8 mouse cellular contexts compared by ENCODE assay signal in genomic region chr9:15627785-15628287, GRCm38 (mm10). TPM values are rescaled to one million over a fixed set of nuclear protein-coding genes. Genes with fewer than 3 reads are reported as not detected.
A peak's percentile ranks its signal among the peaks of the same experiment; 100 is the strongest.
DNase-seq lines count a peak whose midpoint lies in the region; ATAC-seq lines count a peak whose summit lies in the region.

Deup1 (minus strand) TSS chr9:15627933.

- no peak within 1 kb of the TSS for H3K27ac ChIP-seq in heart, embryonic 16.5 days (ENCODE audit: low read length)
- no peak within 1 kb of the TSS for H3K27ac ChIP-seq in liver, embryonic 15.5 days (replicated peaks)
- no peak within 1 kb of the TSS for H3K27ac ChIP-seq in neural tube, embryonic 14.5 days (ENCODE audit: low read depth, low read length)

- peak within 1 kb of the TSS; percentile 46 for H3K4me3 ChIP-seq in heart, embryonic 16.5 days (ENCODE audit: low read length)
- H3K4me3 ChIP-seq in liver, embryonic 15.5 days (replicated peaks): no peak within 1 kb of the TSS
- peak within 1 kb of the TSS; percentile 21; the same call in 1 of the 2 replicates for H3K4me3 ChIP-seq in neural tube, embryonic 14.5 days (ENCODE audit: low read depth, low read length)

- no peaks in the 10 kb centered on the region for H3K36me3 ChIP-seq in heart, embryonic 16.5 days (ENCODE audit: control insufficient read depth, insufficient read depth)
- no peaks in the 10 kb centered on the region for H3K36me3 ChIP-seq in liver, embryonic 15.5 days (replicated peaks)
- no peaks in the 10 kb centered on the region for H3K36me3 ChIP-seq in neural tube, embryonic 14.5 days (ENCODE audit: control insufficient read depth, insufficient read depth, low read length)

- peaks cover 3% of the 10 kb centered on the region for H3K27me3 ChIP-seq in heart, embryonic 16.5 days (ENCODE audit: control insufficient read depth, insufficient read depth, low read length)
- H3K27me3 ChIP-seq in liver, embryonic 15.5 days: peaks cover 8% of the 10 kb centered on the region
- H3K27me3 ChIP-seq in neural tube, embryonic 14.5 days (ENCODE audit: control insufficient read depth, insufficient read depth, low read length): no peaks in the 10 kb centered on the region

- 2% methylated on average over 28 of the region's 28 CpGs for WGBS in heart, embryonic 16.5 days
- 2% methylated on average over 28 of the region's 28 CpGs for WGBS in liver, embryonic 15.5 days (ENCODE audit: insufficient replicate concordance)
- 1% methylated on average over 28 of the region's 28 CpGs for WGBS in neural tube, embryonic 14.5 days

- peak within 1 kb of the TSS; percentile 33 for H3K9ac ChIP-seq in heart, embryonic 16.5 days (ENCODE audit: low read length)
- H3K9ac ChIP-seq in liver, embryonic 15.5 days: no peak within 1 kb of the TSS
- peak within 1 kb of the TSS; percentile 30; the same call in 1 of the 2 replicates for H3K9ac ChIP-seq in neural tube, embryonic 14.5 days (replicated peaks; ENCODE audit: low read depth, low read length)

- H3K4me1 ChIP-seq in heart, embryonic 16.5 days (ENCODE audit: control insufficient read depth, insufficient read depth, low read length): peaks cover 4% of the 10 kb centered on the region
- no peaks in the 10 kb centered on the region; the same call in 1 of the 2 replicates for H3K4me1 ChIP-seq in liver, embryonic 15.5 days (replicated peaks)
- H3K4me1 ChIP-seq in neural tube, embryonic 14.5 days (ENCODE audit: control insufficient read depth, insufficient read depth, low read length): no peaks in the 10 kb centered on the region; the same call in 1 of the 2 replicates

- ATAC-seq in frontal cortex, adult (ENCODE audit: low TSS enrichment): no peak
- ATAC-seq in heart, embryonic 16.5 days (replicated peaks; ENCODE audit: extremely low read depth, insufficient read depth, low FRiP score): peak; percentile 41; the same call in 1 of the 2 replicates
- no peak for ATAC-seq in liver, embryonic 15.5 days (ENCODE audit: insufficient read depth)
- ATAC-seq in neural tube, embryonic 14.5 days (ENCODE audit: low read depth): peak; percentile 92

- no peaks in the 10 kb centered on the region for H3K9me3 ChIP-seq in heart, embryonic 16.5 days (replicated peaks; ENCODE audit: control insufficient read depth, low read length)
- H3K9me3 ChIP-seq in liver, embryonic 15.5 days (replicated peaks): no peaks in the 10 kb centered on the region
- H3K9me3 ChIP-seq in neural tube, embryonic 14.5 days (ENCODE audit: control insufficient read depth, low read length): no peaks in the 10 kb centered on the region

- H3K4me2 ChIP-seq in heart, embryonic 16.5 days (ENCODE audit: low read depth, low read length): peak within 1 kb of the TSS; percentile 70
- peak within 1 kb of the TSS; percentile 42 for H3K4me2 ChIP-seq in liver, embryonic 15.5 days
- peak within 1 kb of the TSS; percentile 66 for H3K4me2 ChIP-seq in neural tube, embryonic 14.5 days (ENCODE audit: low read depth, low read length)

- DNase-seq in frontal cortex, postnatal 10 days (ENCODE audit: low spot score in 2 of 2): peak; percentile 7 to 54
- peak; percentile 85 for DNase-seq in embryo, embryonic 11 days
- DNase-seq in kidney, postnatal 10 days: peak; percentile 79
- no peak for DNase-seq in natural killer cell, adult 2 months (ENCODE audit: low spot score in 2 of 2)

RNA-seq across cellular contexts. Expression of gene Deup1, which starts in this region (rescaled TPM):
- polyA plus RNA-seq in heart, embryonic 16.5 days (2015; fragmentation: Nextera tagmentation; extraction: Ambion mirVana): 1.5 and 2.5 TPM in 2 replicates
- 0.14 and 0.15 TPM in 2 replicates for polyA plus RNA-seq in liver, embryonic 15.5 days (2015; fragmentation: Nextera tagmentation; extraction: Ambion mirVana)
- 0.17 and 0.50 TPM in 2 replicates for polyA plus RNA-seq in neural tube, embryonic 14.5 days (2014; fragmentation: Nextera tagmentation; extraction: Ambion mirVana)

Comparison
In these comparisons a context has a peak if more than half of its experiments do, and no peak if none do; other contexts are left out.
1. Peak in ATAC-seq, H3K4me3 ChIP-seq, H3K9ac ChIP-seq and H3K4me2 ChIP-seq in neural tube, embryonic 14.5 days; RNA of the gene not detected or under 1 TPM.
2. DNase-seq: peak in frontal cortex, postnatal 10 days (2 of 2), embryo, embryonic 11 days (single experiment) and kidney, postnatal 10 days (single experiment); none in natural killer cell, adult 2 months (0 of 2).
3. Peak in every context shown above with its lines, with median percentiles within 50 percentile points of each other: H3K4me2 ChIP-seq.